ENCODE assay signal across 31 mouse cellular contexts in genomic region chr11:116823255-116823654, GRCm38 (mm10). TPM values are rescaled to one million over a fixed set of nuclear protein-coding genes. Genes with fewer than 3 reads are reported as not detected.
"Had no signal": no experiment of that assay in that cellular context is flagged by ENCODE, and none has a peak within 500 bp of the region (broad histone marks: within the 10 kb centered on the region; RNA-seq: fewer than 3 reads in every experiment).

No protein-coding gene starts in this region.

- DNase-seq: left cerebral cortex, postnatal 4 days; liver; liver, embryonic 13.5 days; liver, postnatal 0 days; lung, adult 18-20 months; lung, adult 2 months; lung, embryonic 14.5 days; lung, postnatal 10 days; lung, postnatal 14 days; lung, postnatal 36 days; lung, postnatal 4 days; midbrain, embryonic 14.5 days had no signal

- H3K4me3 ChIP-seq: limb, embryonic 10.5 days; limb, embryonic 12.5 days; limb, embryonic 13.5 days; limb, embryonic 15.5 days; liver, embryonic 12.5 days; liver, embryonic 13.5 days; liver, embryonic 15.5 days; lung, embryonic 15.5 days; megakaryocyte, embryonic 14.5 days; midbrain, embryonic 10.5 days; midbrain, embryonic 12.5 days; midbrain, embryonic 13.5 days; midbrain, embryonic 15.5 days; myocyte; neural tube, embryonic 12.5 days had no signal

- H3K27ac ChIP-seq: limb, embryonic 10.5 days; limb, embryonic 12.5 days; limb, embryonic 13.5 days; limb, embryonic 15.5 days; liver, embryonic 12.5 days; liver, embryonic 13.5 days; liver, embryonic 14.5 days; liver, embryonic 15.5 days; lung, embryonic 15.5 days; macrophage; midbrain, embryonic 12.5 days; midbrain, embryonic 13.5 days; midbrain, embryonic 15.5 days; neural tube, embryonic 12.5 days had no signal

RNA-seq across cellular contexts. Expression of gene Mxra7, which starts 4.6 kb away (rescaled TPM):
- total RNA-seq: megakaryocyte, adult 5-6 weeks; megakaryocyte-erythroid progenitor cell, adult 5-6 weeks; monocyte, adult 5-6 weeks had no signal
